Mouse (Mus musculus) brain, embryonic 14.5 days (tissue): ENCODE measurements at regions not wholly inside any gene's neighbourhood (a gene's known extent, or its start where the extent isn't known, plus 50 kb on each side); places are given as distances from the start of the nearest gene placed in this dataset.

Source experiments
- CTCF ChIP-seq: fragments of 200-500 bp; IDR thresholded peaks from 2 replicates; pipeline ENCODE4 v1.5.1; 2012; ENCODE audit warnings: inconsistent platforms, mild to moderate bottlenecking, moderate library complexity, borderline replicate concordance; ENCODE audit not compliant: insufficient read depth, insufficient read length; ENCODE audit errors: extremely low read depth
- POLR2A ChIP-seq: fragments of 200-500 bp; IDR thresholded peaks from 2 replicates; pipeline ENCODE4 v1.6.1; 2012; ENCODE audit warnings: mild to moderate bottlenecking, inconsistent platforms, borderline replicate concordance; ENCODE audit not compliant: poor library complexity, insufficient read depth, insufficient read length, severe bottlenecking; ENCODE audit errors: extremely low read depth

- no peak for TF ChIP-seq CTCF
- no peak for TF ChIP-seq POLR2A
These were observed 66.7 kb upstream of the Cdc42ep3 start for GRCm38 (mm10) chr17:79421618-79422017.
